Mouse (Mus musculus) hindlimb bud, embryonic 11.5 days (tissue): ENCODE measurements around the gene Ppfibp1.

ENCODE experiments used
- DNase-seq: peaks from one replicate; pipeline ENCODE4 v3.0.0-alpha.2; 2012; ENCODE audit warnings: low read depth, low spot score; ENCODE audit errors: extremely low spot score

The Ppfibp1 gene

DNA sequence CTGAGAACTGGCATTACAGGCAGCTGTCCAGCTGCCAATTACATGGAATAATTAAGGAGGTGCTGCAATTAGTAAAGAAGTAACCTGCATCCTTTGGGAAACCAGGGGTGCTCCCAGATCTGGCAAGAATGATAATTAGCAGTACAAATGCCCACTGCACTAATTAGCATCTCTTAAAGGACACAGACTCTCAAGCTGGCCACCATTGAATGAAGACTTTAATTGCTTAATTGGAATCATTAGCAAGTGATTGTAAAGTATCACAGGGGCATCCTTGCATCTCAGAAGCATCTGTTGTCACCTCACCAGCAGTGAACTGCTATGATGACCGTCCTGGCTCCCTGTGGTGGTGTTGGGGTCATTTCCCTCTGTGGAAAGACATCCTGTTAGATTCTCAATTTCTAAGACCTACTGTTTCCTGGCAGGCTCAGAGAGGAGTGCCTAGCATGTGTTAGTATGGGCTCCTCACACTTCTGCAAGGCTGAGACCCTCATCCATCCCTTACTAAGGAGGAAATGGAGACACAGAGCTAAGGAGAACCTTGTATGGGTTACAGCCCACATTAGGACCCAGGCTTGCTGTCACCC lies 93.1 kb downstream of the Ppfibp1 start:
- DNase-seq: no peak

DNA sequence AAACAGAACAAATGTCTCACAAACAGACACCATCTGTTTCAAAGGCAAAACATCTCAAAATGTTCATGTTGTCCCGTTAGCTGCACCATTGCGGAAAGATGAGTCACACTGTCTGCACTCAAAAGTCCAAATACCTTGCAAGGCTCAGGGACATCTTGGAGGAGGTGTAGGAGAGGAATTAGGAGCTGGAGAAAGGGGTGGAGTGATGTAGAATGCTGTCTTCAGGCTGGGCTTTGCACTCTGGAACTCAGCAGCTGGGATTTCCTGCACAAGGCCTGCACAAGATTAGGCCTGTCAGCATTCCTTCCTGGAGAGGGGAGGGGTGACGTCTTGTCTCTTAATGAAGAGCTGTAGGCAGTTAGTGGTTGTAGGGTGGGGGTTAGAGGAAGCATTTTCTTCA lies 96.3 kb downstream of the Ppfibp1 start:
- DNase-seq: no peak

- no peak for DNase-seq
Observed at GRCm38 (mm10) chr6:146994236-146994635, 105.9 kb downstream of the Ppfibp1 start.

- DNase-seq: no peak
Observed at GRCm38 (mm10) chr6:146995391-146995790, 107.1 kb downstream of the Ppfibp1 start.

- no peak for DNase-seq
Observed at GRCm38 (mm10) chr6:146995878-146996277, 107.6 kb downstream of the Ppfibp1 start.

- DNase-seq: no peak
Observed at GRCm38 (mm10) chr6:146997006-146997405, 108.7 kb downstream of the Ppfibp1 start.

DNA sequence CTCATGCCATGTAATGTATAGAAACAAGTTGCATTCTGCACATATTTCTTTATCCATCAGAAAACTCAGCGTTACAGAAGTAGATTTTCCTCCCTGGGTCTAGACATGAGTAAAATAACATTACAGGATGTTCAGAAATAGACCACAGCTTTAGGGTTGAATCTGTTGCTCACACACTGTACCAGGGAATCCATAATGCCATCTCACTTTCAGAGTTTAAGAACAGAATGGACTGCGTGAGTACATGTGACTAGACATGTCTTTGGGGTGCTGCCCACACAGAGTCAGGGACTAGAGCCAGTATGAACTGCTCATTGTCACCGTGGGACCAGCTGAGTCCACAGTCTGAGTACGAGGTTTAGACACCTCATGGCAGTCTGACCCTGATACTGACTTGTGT lies 110.4 kb downstream of the Ppfibp1 start:
- DNase-seq: no peak

- DNase-seq: no peak
Observed at GRCm38 (mm10) chr6:146999302-146999701, 111.0 kb downstream of the Ppfibp1 start.

- DNase-seq: no peak
Observed at GRCm38 (mm10) chr6:146999755-147000154, 111.5 kb downstream of the Ppfibp1 start.

DNA sequence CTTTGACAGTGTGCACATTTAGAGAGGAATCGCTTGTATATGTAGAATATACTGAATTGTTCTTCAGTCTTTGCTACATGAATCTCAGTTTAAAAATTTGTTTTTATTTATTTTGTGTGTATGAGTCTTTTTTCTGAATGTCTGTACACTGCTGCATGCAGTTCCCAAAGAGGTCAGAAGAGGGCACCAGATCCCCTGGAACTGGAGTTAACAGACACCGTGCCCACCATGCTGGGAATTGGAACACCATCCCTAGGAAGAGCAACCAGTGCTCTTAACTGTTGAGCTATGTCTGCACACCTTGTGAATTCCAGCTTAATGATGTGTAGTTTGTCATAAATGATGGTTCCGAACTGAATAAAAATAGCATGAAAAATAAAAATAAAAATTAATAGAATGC lies 119.9 kb downstream of the Ppfibp1 start:
- DNase-seq: no peak

DNA sequence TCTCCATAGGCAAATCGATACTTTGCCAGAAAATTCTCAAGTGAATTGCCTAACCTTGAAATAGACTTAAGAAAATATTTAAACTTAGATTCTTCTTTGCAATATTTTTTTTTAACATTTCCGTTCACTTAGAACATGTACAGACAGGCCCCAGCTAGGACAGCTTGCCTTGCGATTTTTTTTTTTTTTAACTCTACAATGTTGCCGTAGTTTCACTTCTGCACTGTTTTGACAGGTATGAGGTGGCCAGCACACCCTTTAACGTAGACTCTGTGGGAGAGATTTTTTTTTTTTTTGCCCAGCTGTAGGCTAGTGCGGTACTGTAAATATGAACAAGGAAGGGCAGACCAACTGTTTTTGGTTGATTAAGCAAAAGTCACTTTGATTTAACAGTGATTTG lies 122.1 kb downstream of the Ppfibp1 start:
- no peak for DNase-seq

- DNase-seq: no peak
Observed at GRCm38 (mm10) chr6:147010811-147011520, 122.7 kb downstream of the Ppfibp1 start.

DNA sequence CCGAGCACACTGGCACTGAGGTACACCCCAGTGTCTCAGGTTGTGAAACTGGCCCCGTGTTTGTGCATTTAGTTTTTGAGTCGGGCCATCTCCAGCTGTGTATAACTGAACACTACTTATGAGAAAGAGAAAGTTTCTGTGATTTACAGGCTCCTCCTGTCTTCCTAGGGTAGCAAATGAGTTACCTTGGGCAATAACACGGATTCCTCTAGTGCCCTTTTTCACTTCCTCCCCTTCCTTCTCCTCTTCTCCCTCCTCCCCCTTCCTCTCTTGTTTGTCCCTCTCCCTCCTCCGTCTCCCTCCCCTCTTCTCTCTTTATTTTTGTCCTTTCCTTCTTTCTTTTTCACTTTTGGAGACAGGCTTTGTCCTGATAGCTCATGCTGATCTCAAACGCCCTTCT lies 123.3 kb downstream of the Ppfibp1 start:
- no peak for DNase-seq

DNA sequence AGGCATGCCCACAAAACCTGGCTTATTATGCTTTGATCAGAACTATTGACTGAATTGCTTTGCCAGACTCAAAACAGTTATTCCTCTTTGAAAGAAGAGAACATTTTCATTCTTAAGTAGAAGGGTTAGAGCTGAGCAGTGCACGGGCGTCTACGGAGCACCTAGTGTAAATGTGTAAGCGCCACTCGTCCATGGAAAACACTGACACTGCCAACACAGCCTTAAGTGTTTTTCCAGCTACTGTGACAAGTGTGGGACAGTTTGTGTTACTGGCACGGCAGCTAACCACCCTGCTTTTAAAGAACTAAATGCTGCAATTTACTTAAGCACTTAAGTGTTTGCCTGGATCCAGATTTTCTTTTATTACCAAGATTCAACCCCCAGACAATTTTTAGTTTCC lies 123.7 kb downstream of the Ppfibp1 start:
- no peak for DNase-seq

DNA sequence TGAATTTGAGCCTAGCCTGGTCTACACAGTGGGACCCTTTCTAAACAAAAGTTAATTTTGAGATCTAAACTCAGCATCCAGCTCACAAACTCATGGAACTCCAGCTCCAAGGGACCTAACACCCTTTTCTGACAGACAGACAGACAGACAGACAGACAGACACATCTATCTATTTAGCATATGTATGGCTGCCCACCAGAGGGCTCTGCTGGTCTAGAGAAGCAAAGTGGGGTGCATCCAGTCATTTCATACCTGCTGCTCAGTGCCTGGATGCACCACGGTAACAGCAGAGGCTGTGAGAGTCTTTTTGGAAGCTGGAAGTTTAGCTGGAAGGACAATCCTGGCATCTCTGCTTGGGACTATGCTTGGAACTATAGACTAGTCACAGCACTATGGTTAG lies 125.3 kb downstream of the Ppfibp1 start:
- no peak for DNase-seq

DNA sequence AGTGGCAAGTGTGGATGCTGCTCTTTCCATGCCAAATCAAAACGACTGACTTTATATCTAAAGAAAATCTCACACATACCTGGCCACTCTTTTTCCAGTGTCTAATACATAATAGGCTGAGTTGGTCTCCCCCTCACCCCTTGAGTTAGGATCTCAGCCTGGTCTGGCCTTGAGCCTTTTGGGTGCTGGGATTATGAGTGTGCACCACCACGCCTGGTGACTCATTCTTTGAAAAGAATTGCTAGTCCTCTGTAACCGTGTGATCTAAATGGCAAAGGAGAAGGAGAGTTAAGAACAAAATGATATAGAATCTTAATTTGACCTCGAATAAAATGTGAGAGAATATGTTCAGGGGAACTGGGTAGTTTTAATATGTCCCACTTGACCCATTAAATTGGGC lies 129.6 kb downstream of the Ppfibp1 start:
- DNase-seq: no peak

- no peak for DNase-seq
Observed at GRCm38 (mm10) chr6:147018364-147018763, 130.1 kb downstream of the Ppfibp1 start.

GRCm38 (mm10) chr6:147021181-147021580 lies 132.9 kb downstream of the Ppfibp1 start:
- no peak for DNase-seq

DNA sequence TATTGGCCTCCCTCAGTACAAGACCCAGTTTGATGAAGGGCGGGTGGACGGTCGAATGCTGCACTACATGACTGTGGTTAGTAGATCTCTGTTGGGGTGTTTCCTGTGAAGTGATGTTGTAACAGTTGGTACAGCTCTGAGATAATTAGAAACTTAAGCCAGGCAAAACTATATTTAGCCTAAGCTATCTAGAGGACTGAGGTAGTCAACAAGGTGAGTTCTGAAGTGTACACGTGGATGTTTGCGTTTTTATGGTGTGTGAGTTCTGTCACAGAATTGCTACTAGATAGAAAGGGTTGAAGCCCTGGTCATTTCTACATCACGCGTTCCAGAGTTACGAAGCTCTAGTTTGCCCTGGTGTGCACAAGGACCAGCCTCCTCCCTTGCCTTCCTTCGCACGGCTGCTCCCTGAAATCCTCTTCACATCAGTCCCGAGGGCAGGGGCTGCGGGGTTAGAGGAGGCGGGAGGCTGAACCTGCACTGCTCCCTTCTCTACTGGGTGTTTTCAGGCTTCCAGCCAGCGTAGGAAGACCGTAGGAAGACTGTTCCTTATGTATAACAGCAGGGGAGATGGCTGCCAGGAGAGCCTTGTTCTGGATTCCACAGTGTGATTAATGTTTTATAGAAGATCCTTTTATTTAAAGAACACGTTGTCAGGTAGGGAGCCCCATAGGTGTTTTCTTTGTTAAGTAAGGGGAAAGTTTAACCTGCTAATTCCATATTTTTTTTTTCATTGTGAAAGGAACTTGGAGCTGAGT lies 134.3 kb downstream of the Ppfibp1 start:
- DNase-seq: no peak

- DNase-seq: no peak
Observed at GRCm38 (mm10) chr6:147023133-147023395, 134.8 kb downstream of the Ppfibp1 start.

DNA sequence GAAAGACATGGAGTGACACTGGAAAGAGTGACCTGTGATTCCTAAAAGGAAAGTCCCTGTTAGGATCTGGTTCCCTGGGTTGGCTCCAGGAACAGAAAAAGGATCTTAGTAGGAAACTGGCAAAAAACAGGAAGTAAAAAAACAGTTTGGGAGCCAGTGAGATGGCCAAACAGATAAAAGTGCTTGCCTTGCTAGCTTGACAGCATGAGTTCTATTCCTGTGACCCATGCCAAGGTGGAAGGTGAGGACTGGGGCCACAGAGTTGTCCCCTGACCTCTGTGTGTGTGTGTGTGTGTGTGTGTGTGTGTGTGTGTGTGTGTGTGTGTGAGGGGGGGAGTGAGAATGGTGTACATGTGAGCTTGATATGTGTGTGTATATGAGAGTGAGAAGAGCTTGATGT lies 135.3 kb downstream of the Ppfibp1 start:
- no peak for DNase-seq

DNA sequence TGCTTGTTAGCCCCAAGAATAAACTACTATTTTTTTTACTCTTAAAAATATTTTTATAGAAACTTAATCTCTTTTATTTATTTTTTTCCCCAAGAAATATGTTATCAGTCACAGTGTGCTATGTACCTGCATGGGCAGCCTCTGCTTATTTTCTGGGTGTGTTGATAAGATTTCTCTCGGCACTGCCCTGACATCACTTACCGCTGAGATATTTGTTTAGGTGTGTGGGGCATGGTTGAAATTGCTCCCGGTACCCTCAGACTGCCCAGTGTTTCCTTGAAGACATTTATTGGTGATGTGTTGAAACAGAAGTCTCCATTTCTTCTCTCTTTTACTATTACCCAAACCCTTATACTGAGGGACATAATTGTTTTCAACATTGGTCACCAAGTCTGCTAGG lies 136.5 kb downstream of the Ppfibp1 start:
- DNase-seq: no peak
